Mouse (Mus musculus) brain, embryonic 14.5 days (tissue): ENCODE measurements around the gene Pcgf1.

Source experiments
- CTCF ChIP-seq: fragments of 200-500 bp; IDR thresholded peaks from 2 replicates; pipeline ENCODE4 v1.5.1; 2012; ENCODE audit warnings: inconsistent platforms, mild to moderate bottlenecking, moderate library complexity, borderline replicate concordance; ENCODE audit not compliant: insufficient read depth, insufficient read length; ENCODE audit errors: extremely low read depth
- POLR2A ChIP-seq: fragments of 200-500 bp; IDR thresholded peaks from 2 replicates; pipeline ENCODE4 v1.6.1; 2012; ENCODE audit warnings: mild to moderate bottlenecking, inconsistent platforms, borderline replicate concordance; ENCODE audit not compliant: poor library complexity, insufficient read depth, insufficient read length, severe bottlenecking; ENCODE audit errors: extremely low read depth

- TF ChIP-seq CTCF (no peak), POLR2A (no peak)
Observed at GRCm38 (mm10) chr6:83122961-83123360, 45.3 kb downstream of the Pcgf1 start.
